Mouse (Mus musculus): ENCODE data around the gene Acss1.

DNA sequence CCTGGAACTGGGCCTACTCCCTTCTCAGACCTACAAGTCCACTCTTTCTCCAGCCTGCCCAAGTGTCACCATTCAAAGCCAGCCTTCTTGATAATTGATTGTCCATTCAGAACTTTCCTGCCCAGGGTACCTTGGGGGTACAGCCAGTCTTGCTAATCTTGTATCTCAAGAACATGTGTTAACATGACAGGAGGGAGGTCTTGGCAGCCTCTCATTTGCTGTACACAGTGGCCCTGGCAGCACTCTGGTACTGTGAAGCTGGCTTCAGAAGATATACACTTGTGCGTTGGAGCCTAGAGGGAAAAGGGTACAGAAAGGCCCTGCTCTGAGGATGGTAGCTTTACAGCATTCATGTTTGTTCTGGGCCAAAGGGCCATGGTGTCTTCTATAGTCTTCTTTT, 92.0 kb downstream of the Acss1 start:
- TF ChIP-seq CTCF (IDR thresholded peaks at IDR 0.05) (no peak), EP300 (IDR thresholded peaks at IDR 0.05) (no peak)
